Mouse (Mus musculus): ENCODE measurements around the gene Sbno2. TPM values are rescaled to one million over a fixed set of nuclear protein-coding genes. Genes with fewer than 3 reads are reported as not detected.

The Sbno2 gene
- total RNA-seq, 2 experiments from 2014 or later, result 20.4 to 21.2 TPM

DNA sequence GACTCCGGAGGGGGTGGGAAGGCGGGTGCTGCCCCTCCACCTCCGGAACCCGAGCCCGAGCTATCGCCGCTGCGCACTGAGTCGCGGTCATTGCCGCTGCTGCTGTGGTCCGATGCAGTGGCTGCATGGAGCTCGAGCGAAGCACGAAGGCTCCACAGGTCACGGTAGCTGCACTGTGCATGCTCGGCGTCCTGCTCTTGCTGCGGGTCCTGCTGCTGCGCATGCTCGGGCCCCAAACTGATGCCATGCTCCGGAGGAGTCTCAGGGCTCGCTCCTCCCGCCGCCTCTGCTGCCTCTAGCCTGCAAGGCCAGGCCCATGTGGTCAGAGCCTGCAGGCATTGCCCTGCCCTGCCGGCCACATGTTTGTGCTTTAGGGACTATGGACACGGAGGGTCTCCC, 26.6 kb upstream of the Sbno2 start:
- DNase-seq (ENCODE audit: extremely low spot score in 1 of 2, low spot score in 2 of 2), result no peak
- intact Hi-C loops (cut with DNase I), result no loop called here

DNA sequence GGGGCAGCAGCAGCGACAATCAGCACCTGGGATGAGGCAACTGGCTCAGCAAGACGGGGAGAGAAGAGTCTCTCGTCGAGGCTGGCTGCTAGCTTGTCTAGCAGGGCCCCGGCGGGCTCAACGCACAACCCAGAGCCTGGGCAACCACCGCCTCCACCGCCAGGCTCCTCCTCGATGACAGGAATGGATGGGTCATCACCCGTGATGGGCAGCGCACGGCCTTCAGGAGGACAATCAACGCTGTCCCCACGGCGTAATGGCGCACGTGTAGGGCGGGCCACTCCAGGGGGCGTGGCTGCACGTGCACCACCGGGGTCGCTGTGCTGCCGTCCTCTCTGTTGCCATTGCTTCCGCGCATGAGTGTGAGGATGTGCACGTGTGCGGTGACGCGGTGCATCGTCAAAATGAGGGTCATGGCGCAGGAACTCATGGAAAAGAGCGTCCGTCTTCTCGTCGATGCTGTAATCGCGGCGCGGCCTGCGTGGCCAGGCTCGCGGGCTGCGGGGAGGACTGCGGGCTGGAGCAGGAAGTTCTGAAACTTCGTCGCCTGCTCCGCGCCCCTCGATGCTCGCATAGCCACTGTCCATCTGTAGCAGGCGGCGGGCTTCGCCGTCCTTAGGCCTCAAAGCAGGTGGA, 26.1 kb upstream of the Sbno2 start:
- intact Hi-C loops (cut with DNase I), result no loop called here
- DNase-seq (ENCODE audit: extremely low spot score in 1 of 2, low spot score in 2 of 2), result peak in 1 of 2 experiments; percentile 77

DNA sequence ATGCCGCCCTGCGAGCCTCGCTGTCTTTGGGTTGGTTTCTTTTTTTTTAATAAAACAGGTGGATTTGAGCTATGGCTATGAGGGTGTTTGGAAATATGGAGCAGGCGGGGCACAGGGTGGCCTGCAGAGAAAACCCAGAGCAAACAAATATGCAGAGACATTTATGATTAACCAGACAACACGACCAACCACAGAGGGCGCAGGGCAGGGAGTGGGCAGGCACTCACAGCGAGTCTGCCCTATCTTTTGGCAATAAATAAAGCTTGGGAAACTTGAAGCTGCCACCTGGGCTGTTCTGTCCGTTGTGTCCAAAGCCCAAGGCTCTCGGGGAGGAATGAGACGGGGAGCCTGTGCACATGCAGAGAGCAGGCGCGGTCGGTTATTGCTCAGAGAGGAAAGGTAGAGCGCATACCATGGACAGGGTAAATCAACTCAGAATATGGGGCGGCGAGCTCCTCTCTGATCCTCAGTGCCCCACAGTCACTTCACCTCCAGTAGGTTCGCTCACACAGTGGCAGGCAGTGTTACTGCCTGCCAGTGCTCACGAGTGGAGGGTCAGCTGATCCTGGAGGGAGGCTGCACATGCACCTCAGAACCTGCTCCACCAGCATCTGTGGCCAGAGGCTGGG, 25.1 kb upstream of the Sbno2 start:
- intact Hi-C loops (cut with DNase I), result no loop called here
- DNase-seq (ENCODE audit: extremely low spot score in 1 of 2, low spot score in 2 of 2), result no peak

DNA sequence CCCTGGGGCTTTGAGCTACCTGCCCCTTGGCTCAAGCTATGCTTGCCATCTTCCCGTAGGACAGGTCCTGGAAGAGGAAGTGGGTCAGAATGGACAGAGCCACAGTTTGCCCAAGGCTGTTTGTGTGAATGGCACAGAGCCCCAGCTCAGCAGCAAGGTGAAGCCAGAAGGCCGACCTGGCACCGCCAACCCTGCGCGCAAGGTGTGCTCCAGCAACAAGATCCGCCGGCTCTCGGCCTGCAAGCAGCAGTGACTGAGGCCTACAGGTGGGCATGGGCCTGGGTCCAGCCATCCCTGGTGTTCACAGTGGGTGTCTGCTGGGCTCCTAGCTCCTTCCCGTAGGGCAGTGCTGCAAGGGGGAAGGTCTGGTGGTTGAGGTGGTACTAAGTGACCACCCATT, 24.5 kb upstream of the Sbno2 start:
- intact Hi-C loops (cut with DNase I), result no loop called here
- no peak for DNase-seq (ENCODE audit: extremely low spot score in 1 of 2, low spot score in 2 of 2)

DNA sequence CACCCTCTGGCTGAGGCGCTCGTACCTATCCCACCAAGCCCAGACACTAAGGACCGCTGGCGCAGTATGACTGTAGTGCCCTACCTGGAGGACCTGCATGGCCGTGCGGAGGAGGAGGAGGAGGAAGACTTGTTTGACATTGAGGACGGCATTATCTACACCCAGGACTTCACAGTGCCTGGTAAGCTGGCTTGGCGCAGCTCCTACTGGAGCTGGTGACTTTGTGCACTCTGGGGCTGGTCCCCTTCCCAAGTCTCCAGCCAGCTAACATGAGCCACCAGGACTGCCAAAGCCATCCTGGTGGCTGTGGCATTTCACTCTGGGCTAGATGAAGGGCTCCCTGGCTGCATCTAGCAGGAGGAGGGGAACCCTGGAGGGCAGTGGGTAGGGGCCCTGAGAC, 22.5 kb upstream of the Sbno2 start:
- no peak for DNase-seq (ENCODE audit: extremely low spot score in 1 of 2, low spot score in 2 of 2)
- intact Hi-C loops (cut with DNase I), result no loop called here

DNA sequence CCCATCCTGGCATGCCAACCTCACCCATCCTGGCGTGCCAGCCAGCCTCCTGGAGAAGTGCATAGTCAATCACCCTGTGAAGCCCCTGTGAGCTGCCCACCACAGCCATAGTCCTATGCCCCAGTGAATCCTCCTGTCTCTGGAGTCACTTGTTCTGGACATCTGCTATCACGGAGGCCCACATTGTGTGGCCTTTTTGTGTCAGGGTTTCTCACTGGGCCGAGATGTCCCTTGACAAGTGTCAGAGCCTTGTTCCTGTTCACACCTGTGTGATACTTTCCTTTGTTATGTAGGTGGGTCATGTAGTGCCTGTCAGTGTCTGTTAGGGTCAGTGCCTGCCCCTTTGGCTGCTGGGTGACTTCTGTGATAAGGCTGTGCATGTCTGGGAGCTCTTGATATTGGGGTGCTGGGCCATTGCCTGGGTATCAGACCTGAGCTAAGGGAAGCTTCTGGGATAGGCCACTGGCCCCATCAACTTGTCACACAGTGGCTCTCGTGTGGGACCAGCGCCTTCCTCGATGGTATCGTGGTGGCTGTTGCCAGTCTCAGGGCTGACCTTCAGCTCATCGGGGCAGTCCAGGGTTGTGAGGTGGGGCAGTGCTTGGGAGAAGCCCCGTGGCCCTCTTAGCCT, 18.7 kb upstream of the Sbno2 start:
- intact Hi-C loops (cut with DNase I), result no loop called here
- DNase-seq (ENCODE audit: extremely low spot score in 1 of 2, low spot score in 2 of 2), result no peak

- no peak for DNase-seq (ENCODE audit: extremely low spot score in 1 of 2, low spot score in 2 of 2)
- intact Hi-C loops (cut with DNase I), result no loop called here
Observed at GRCm38 (mm10) chr10:80121639-80122038, 16.3 kb upstream of the Sbno2 start.

DNA sequence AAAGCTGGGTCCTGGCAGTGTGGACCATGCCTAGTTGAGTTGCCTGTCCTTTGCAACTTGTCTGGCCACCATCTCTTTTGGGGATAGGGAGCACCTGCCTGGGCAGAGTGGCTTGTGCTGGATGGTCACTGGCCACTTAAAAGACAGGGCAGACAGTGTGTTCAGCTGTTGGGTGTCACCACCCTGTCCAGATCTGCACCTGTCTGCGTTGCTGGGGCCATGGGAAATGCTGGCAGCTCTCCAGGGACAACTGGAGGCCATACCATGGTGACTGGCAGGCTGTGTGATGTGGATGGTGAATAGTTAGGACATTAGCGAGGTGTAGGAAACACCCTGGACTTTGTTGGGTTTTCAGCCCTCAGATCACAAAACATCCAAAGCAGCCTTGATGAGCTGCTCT, 14.8 kb upstream of the Sbno2 start:
- intact Hi-C loops (cut with DNase I), result no loop called here
- peak in 1 of 2 experiments; percentile 27 for DNase-seq (ENCODE audit: extremely low spot score in 1 of 2, low spot score in 2 of 2)

DNA sequence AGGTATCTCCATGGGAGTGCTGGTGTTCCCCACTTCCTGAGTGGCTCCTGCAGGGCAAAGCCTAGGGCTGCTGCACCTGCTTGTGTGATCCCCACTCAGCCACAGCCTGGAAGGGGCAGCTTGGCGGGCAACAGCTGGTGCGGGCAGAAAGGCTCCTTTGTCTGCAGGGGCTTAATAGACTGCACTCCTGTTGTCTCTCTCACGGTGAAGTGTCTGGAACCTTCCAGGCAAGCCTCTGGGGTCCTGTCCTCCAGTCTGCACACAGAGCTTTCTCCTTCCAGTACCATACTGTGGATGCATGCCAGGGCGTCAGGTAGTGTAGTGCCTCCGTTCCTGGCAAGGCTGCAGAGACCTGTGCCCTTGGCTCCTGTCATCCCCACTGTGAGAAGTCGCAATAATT, 13.2 kb upstream of the Sbno2 start:
- DNase-seq (ENCODE audit: extremely low spot score in 1 of 2, low spot score in 2 of 2), result peak in 1 of 2 experiments; percentile 37
- intact Hi-C loops (cut with DNase I), result loop anchor here (5.0 kb wide), 2 partner anchors 66 to 131 kb away; partner anchors contain the start of gene Cnn2

- intact Hi-C loops (cut with DNase I), result loop anchor here (5.0 kb wide), 2 partner anchors 65 to 130 kb away; partner anchors contain the start of gene Cnn2
- DNase-seq (ENCODE audit: extremely low spot score in 1 of 2, low spot score in 2 of 2), result peak in 1 of 2 experiments; percentile 27
Observed at GRCm38 (mm10) chr10:80117736-80118135, 12.4 kb upstream of the Sbno2 start.

- no peak for DNase-seq (ENCODE audit: extremely low spot score in 1 of 2, low spot score in 2 of 2)
- intact Hi-C loops (cut with DNase I), result loop anchor here (5.0 kb wide), 2 partner anchors 65 to 130 kb away; partner anchors contain the start of gene Cnn2
Observed at GRCm38 (mm10) chr10:80116927-80117691, 11.7 kb upstream of the Sbno2 start.

DNA sequence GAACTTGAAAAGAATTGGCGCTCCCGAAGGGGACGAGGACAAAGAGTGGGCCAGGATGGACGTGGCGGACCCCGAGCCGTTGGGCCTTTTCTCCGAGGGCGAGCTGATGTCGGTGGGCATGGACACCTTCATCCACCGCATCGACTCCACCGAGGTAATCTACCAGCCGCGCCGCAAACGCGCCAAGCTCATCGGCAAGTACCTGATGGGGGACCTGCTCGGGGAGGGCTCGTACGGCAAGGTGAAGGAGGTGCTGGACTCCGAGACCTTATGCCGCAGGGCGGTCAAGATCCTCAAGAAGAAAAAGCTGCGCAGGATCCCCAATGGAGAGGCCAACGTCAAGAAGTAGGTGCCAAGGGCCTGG, 11.2 kb upstream of the Sbno2 start:
- DNase-seq (ENCODE audit: extremely low spot score in 1 of 2, low spot score in 2 of 2), result no peak
- intact Hi-C loops (cut with DNase I), result loop anchor here (5.0 kb wide), 2 partner anchors 64 to 129 kb away; partner anchors contain the start of gene Cnn2

DNA sequence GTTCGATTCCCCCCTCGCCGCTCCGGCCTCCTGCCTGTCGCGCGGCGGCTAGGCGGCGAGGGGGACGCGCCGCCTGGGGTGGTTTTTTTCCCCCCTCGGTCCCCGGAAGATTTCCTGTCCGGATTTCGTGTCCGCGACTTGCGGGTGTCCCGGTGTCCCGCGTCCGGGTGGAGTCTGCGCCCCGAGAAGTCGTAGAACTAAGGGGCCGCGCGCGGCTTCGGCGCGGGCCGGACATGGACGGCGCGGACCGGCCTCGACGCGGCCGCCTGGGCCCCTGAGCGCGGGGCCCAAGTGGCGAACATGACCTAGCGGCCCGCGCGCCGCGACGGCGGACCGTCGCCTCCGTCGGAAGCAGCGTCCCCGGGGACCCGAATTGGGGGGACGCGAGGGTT, 10.6 kb upstream of the Sbno2 start:
- intact Hi-C loops (cut with DNase I), result loop anchor here (5.0 kb wide), 2 partner anchors 64 to 129 kb away; partner anchors contain the start of gene Cnn2
- DNase-seq (ENCODE audit: extremely low spot score in 1 of 2, low spot score in 2 of 2), result no peak

DNA sequence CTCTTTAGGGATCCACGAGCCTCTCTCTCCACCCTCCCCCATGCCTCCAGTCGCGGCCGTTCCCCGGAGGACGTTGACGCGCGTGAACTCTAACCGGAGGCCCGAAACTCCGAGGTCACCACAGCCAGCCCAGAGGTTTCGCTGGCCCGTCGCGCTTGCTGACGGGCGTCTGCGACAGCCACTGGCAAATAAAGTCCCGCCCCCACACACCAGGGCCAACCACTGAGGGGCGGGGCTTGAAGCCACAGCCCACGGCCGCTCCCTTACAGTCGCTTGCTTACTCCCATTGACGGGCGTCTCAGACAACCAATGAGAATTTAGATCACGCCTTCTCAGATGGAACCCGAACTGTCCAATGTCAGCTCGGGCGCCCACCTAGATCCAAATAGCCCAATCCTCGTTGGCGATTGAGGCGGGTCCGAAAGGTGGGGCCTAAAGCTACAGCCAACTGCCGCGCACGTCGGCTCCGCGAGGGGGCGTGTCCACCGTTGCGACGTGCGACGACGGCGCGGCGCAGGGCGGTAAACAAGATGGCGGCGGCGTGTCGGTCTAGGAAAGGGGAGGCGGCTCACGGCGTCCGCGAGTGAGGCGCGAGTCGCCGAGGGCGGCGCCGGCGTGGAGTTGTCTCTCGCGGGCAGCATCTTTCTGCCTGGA, 10.0 kb upstream of the Sbno2 start, which contains the start of gene Stk11:
TSS of gene Stk11 (plus strand) at position 514 of the 654 bp plus-strand sequence.
- peak; percentile 100 for DNase-seq (ENCODE audit: extremely low spot score in 1 of 2, low spot score in 2 of 2)
- intact Hi-C loops (cut with DNase I), result loop anchor here (5.0 kb wide), 2 partner anchors 63 to 128 kb away; partner anchors contain the start of gene Cnn2

DNA sequence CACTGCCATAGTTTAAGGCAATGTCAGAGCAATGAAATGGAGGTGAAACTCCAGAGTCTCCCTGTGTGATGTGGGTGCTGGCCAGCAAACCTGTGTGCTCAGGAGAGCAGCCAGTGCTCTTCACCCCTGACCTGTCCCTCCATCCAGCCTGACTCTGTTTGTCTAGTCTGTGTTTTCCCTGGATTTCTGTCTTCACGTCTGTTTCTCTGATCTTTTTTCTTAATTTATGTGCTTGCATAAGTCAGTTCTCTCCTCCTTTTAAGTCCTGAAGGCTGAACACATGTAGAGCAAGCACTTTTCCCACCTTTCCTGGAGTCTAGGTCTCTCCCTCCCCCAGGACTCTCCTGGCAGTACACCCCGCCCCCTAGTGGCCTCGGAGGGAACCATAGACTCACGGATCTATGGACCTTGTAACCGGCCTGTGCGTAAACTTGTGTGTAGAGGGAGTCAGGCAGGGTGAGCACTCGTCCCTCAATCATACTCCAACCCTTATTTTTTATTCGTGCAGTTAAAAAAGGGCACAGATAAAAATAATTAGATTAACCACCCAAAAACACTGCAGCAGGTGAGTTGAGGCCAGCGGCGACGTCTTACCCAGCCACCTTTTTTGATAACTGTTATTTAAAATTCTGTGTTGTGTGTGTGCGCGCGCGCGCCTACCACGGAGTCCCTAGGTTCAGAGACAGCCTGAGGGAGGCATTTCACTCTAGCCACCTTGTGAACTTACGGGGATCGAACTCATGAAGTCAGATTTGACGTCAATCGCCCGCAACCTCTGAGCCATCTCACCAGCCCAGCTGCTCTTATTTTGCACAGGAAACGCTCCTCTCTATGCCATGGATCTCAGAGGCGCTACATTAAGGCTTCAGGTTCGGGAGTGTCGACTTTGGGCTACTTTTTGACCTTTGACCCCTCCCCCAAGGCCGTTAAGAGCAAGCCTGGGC, 9.2 kb upstream of the Sbno2 start:
- DNase-seq (ENCODE audit: extremely low spot score in 1 of 2, low spot score in 2 of 2), result peak; percentile 85 to 91
- intact Hi-C loops (cut with DNase I), result loop anchor here (5.0 kb wide), 3 partner anchors 37 to 127 kb away; partner anchors contain the start of gene Cnn2

DNA sequence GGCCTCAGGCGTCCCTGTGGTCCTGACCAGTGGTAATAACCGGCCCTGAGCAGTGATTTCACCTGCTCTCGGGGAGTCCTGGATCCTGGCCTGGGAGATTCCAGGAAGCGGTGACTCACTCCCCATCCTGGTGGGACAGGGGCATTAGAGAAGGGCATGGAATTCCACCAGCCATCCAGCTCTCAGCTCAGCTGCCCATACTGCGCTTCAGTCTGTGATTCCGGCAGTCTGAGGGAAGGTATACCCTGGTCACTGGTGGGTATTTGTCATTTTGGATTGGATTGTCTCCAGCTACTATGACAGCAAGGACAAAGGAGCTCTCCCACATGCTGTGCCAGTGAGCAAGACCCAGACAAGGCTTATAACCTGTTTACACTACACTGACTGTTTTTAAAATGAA, 2.3 kb upstream of the Sbno2 start:
- intact Hi-C loops (cut with DNase I), result no loop called here
- no peak for DNase-seq (ENCODE audit: extremely low spot score in 1 of 2, low spot score in 2 of 2)

GRCm38 (mm10) chr10:80105926-80106325, 555 bp upstream of the Sbno2 start:
- intact Hi-C loops (cut with DNase I), result no loop called here
- DNase-seq (ENCODE audit: extremely low spot score in 1 of 2, low spot score in 2 of 2), result no peak

Data from left cerebral cortex, postnatal 10 days (tissue).